Mouse (Mus musculus) spleen, postnatal 10 days (tissue): ENCODE results near the gene Gm5148.
A peak's percentile ranks its signal among the peaks of the same experiment; 100 is the strongest.

Experiments
- DNase-seq, 2 experiments: peaks; one replicate each; pipeline ENCODE4 v3.0.0; 2021 to 2022; ENCODE audit warnings: low spot score in 2 of 2

Gene Gm5148

DNA sequence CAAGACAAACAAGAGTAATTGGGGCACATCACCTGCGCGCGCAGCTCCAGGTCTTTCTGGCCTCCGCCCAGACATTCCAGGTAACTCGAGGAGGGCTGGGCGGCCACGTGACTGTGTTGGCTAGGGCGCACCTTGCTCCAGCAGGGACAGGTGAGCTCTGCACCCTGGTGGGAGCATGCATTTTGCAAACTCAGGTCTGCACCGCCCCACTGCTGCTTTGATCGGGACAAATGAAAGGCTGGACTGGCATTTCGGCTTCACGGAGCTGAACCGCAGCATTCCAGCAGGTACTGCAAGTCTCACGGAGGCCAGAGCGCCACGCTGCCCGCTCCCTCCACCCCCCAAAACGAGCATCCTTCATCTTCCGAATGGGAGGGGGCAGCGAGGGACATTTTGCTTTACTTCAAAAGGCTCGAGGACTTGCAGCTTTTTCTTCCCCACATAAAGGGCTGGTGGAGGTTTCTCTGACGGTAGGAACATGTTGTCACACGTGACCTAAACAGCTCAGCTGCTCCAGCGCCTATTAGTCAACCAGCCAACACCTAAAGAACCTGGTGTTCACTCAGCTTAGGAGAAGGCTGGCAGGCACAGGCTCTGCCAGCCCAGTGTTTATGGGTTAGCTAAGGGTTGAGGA, at the start of gene Gm5148:
TSS of gene Gm5148 (minus strand) at position 320 of the 634 bp plus-strand sequence.
- DNase-seq = peak in 1 of 2 experiments; percentile 31

DNA sequence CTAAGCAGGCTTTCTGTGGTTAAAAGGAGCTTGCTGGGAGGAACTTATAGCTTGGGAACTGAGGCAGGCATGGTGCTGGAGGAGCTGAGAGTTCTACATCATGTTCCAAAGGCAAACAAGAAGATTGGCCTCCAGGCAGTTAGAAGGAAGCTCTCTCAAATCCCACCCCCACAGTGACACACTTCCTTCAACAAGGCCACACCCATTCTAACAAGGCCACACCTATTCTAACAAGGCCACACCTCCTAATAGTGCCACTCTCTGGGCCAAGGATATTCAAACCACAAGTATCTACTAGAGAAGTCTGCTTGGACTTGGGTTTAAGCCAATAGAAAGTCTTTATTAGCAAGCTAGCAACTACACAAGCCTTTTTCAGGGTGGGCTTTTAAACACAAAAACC, 46.7 kb upstream of the Gm5148 start:
- no peak for DNase-seq

DNA sequence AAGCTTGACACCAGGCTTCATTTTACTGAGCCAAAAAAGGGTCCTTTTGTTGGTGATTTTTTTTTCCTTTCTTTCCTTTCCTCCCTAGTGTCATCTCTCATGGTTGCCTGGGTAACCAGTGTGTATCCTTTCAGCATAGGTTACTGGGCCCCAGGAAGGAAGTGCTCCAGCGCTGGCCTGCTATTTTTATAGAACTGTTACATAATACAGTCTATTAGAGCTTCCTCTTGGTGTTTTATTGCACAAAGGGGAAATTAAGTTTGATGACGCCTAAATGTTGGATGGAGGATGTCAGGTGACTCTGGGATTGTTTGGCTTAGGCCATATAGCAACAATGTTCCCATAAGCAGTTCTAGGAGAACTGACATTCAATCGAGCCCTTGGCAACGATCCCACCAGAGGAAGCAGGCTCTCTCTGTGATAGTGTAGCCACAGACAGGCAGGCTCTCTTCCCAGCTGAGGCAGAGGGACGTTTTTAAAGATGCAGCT, 45.0 kb upstream of the Gm5148 start:
- DNase-seq = peak in 1 of 2 experiments; percentile 35

GRCm38 (mm10) chr3:37767147-37768015, 43.1 kb upstream of the Gm5148 start:
- no peak for DNase-seq

- no peak for DNase-seq
Observed at GRCm38 (mm10) chr3:37766628-37767027, 42.3 kb upstream of the Gm5148 start.

- no peak for DNase-seq
Observed at GRCm38 (mm10) chr3:37765971-37766370, 41.7 kb upstream of the Gm5148 start.

DNA sequence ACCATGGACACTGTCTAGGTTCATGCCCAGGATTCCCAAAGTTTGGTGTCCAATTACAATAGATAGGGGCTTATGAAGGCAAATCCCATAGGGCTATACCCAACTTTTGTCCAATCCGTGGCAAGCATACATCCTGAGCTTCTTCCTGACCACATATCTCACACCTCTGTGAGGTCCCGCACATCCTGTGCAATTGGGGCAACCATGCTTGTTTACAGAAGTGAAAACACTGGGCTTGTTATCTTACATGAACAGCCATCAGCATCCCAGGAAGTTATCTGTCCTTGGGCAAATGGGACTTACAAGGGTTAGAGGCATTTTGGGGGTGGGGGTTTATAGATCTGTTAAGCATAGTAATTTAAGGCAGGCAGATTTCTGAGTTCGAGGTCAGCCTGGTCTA, 41.0 kb upstream of the Gm5148 start:
- DNase-seq = no peak

GRCm38 (mm10) chr3:37762303-37762702, 38.0 kb upstream of the Gm5148 start:
- no peak for DNase-seq

DNA sequence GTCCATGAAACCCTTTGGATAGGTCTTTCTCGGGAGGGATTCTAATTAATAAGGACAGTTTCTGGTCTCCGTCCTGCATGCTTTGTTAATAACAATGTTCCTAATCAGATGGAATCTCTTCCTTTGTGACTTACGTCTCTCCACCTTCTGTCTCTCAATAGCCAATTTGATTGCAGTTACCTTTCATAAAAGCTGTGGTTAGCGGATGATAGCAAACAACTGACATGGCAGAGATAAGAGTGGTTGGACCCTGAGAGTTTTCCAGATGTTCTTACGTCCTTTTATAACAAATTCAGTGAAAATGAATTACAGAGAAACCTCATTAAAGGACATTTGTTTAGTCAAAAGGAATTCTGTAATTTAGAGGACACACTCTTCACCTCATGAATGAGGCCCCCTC, 37.5 kb upstream of the Gm5148 start:
- DNase-seq = no peak

DNA sequence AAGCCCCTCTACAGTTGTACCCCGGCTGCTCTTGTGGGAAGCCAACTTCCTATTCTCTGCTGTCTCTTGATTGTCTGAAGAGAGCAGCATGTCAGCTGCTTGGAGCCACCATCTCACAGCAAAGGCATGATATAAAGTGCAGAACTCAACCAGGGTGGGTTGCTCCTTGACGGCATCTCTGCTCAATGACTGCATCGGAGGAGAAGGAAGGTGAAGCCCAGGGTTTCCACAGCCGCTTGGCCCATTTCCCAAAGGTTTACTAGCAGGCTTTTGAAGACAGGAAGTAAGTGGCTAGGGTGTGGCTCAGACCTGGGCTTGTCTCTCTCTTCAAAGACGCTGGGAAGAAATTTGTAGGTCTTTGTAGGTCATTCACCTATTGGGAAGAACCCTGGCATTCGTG, 36.6 kb upstream of the Gm5148 start:
- peak; percentile 21 to 23 for DNase-seq

DNA sequence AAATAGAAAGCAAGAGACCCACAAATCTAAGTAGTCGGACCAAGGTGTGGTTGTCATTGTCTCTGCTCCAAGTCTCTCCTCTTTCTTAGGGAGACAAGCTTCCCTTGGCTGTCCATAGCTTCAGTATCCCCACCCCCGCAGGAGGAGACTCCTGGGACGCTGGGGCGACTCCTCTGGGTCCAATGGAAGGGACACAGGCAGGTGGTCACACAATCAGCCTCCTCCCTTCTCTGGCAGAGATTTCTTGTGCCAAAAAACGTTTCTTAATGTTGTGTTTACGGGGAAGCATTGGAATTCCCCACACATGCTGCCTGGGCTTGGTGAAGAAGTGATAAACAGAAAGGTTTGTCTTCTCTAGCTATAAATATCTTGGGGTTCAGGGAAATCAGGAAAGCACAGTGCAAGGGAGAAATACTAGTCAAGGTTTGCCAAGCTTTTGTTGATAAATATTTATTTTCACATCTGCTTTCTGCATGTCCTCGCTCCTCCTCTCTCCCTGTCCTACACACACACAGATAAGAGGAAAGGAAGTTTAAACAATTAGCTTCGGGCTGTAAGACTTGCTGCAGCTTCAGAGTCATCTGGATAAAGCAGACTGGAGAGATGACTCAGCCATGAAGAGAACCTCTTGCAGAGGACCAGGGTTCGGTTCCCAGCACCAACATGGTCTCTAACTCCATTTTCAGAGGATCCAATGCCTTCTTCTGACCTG, 34.5 kb upstream of the Gm5148 start:
- DNase-seq = no peak

DNA sequence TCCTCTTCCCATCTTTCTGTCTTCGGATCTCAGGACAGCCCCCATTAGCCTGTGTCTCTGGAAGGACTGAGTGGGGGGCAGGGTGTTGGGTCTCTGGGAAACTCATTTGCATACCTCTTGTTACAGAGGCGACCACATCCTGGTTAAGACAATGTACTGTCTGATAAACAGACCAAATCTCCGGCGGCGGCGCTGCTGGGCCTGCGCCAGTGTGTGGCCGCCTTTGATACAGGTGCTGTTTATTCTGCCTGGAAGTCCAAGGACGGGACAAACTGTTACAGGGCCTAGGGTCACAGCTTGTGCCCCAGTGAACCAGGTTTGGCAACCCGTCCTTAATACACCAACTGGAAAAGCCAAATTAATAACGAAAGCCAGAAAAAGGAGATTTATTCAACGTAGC, 33.8 kb upstream of the Gm5148 start:
- DNase-seq = peak in 1 of 2 experiments; percentile 52

- no peak for DNase-seq
Observed at GRCm38 (mm10) chr3:37757613-37758012, 33.3 kb upstream of the Gm5148 start.

GRCm38 (mm10) chr3:37756005-37756404, 31.7 kb upstream of the Gm5148 start:
- DNase-seq = no peak

DNA sequence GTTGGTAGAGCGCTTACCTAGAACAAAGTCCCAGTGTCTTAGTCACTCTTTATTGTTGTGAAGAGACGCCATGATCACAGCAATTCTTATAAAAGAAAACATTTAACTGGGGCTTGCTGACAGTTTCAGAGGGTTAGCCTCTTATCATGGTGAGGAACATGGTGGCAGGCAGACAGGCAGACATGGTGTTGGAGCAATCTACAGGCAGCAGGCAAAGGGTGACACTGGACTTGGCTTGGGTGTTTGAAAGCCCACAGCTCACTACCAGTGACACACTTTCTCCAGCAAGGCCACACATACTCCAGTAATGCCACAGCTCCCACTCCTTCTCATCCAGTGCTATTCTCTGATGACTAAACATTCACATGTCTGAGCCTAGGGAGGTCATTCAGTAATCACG, 30.3 kb upstream of the Gm5148 start:
- DNase-seq = no peak

- DNase-seq = no peak
Observed at GRCm38 (mm10) chr3:37753148-37753547, 28.9 kb upstream of the Gm5148 start.

GRCm38 (mm10) chr3:37748002-37748733, 23.9 kb upstream of the Gm5148 start:
- peak in 1 of 2 experiments; percentile 42 for DNase-seq

DNA sequence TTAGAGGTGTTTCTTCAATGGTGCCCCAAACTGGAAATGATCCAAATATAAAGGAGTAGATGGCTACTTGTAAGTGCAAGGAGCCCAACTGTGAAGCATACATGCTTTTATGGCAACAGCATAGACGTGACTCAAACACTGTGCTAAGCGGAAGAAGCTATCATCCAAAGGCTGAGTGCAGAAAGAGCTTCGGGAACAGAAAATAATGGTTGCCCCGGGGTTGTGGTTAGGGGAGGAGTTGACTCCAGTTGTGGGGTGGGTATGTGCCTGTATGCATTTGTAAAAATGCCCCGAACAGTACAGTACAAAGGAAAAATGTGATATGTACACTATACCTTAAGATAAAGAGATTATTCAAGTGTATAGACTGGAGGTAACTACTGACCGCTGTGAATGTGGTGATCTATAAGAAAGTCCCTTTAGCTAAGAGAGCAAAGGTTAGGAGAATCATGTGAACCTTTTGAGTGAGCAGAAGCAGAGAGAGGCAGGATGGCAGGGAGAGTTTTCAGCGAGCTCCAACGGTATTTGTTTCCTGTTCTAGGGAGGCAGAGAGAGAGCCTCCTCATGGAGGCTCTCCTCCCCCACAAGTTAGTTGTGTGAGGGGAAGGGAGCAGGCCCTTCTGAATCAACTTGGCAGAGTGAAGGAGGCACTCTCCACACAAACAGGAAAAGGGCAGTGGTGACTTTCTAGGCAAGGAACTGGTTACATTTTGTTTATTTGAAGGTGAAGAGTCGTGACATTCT, 23.1 kb upstream of the Gm5148 start:
- DNase-seq = no peak

DNA sequence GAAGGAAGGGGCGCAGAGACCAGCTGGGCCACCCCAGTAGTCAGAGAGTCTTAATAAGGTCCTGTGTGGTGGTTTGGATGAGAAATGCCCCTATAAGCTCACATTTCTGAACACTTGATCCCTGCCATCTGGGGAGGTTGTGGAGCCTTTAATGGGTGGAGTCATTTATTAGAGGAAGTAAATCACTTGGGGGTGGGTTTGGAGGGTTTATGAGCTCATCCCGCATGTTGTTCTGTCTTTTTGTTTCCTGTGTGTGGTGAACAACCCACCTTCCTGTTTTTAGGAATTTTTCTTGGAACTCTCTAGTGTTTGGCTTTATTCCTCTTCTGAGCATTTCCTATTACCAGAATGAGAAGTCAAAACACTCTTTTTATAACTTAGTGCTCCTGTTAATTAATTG, 19.8 kb upstream of the Gm5148 start:
- DNase-seq = no peak

- no peak for DNase-seq
Observed at GRCm38 (mm10) chr3:37739996-37740395, 15.7 kb upstream of the Gm5148 start.
